In genomic region chr10:89559351-89559750, GRCm38 (mm10) we compare ENCODE assay signal across 21 mouse cellular contexts. TPM values are rescaled to one million over a fixed set of nuclear protein-coding genes. Genes with fewer than 3 reads are reported as not detected.
"Had no signal": no experiment of that assay in that cellular context is flagged by ENCODE, and none has a peak within 500 bp of the region (broad histone marks: within the 10 kb centered on the region; RNA-seq: fewer than 3 reads in every experiment).

No protein-coding gene starts in this region.

- H3K36me3 ChIP-seq: midbrain, embryonic 10.5 days; midbrain, embryonic 12.5 days; neural tube, embryonic 13.5 days; neural tube, embryonic 15.5 days had no signal

- H3K4me3 ChIP-seq: midbrain, embryonic 10.5 days; midbrain, embryonic 12.5 days; myocyte; neural tube, embryonic 13.5 days; neural tube, embryonic 15.5 days had no signal

- ATAC-seq: midbrain, embryonic 16.5 days had no signal

- DNase-seq: lung, adult 18-20 months; lung, embryonic 14.5 days; lung, postnatal 10 days; lung, postnatal 4 days; midbrain, embryonic 14.5 days; right cerebral cortex, adult 18-20 months; right cerebral cortex, postnatal 25 days; right cerebral cortex, postnatal 4 days; spleen, adult 18-20 months; thymus, adult 18-20 months; thymus, postnatal 14 days; thymus, postnatal 36 days had no signal

- H3K4me1 ChIP-seq: midbrain, embryonic 10.5 days; midbrain, embryonic 12.5 days; neural tube, embryonic 13.5 days; neural tube, embryonic 15.5 days had no signal

- H3K27ac ChIP-seq: midbrain, embryonic 10.5 days; midbrain, embryonic 12.5 days; neural tube, embryonic 13.5 days; neural tube, embryonic 15.5 days had no signal

- H3K4me2 ChIP-seq: lung, embryonic 14.5 days; midbrain, embryonic 12.5 days; neural tube, embryonic 13.5 days; neural tube, embryonic 15.5 days had no signal

- H3K27me3 ChIP-seq: midbrain, embryonic 12.5 days; neural tube, embryonic 13.5 days; neural tube, embryonic 15.5 days had no signal

- H3K9ac ChIP-seq: lung, embryonic 14.5 days; midbrain, embryonic 12.5 days; neural tube, embryonic 13.5 days; neural tube, embryonic 15.5 days had no signal

- H3K9me3 ChIP-seq: midbrain, embryonic 10.5 days; midbrain, embryonic 12.5 days; neural tube, embryonic 13.5 days; neural tube, embryonic 15.5 days had no signal

RNA-seq across cellular contexts. Expression of gene Nr1h4, which starts 26.0 kb away (rescaled TPM):
- total RNA-seq: megakaryocyte, adult 5-6 weeks; megakaryocyte-erythroid progenitor cell, adult 5-6 weeks had no signal
- polyA plus RNA-seq: midbrain, embryonic 12.5 days; midbrain, embryonic 14.5 days; midbrain, embryonic 16.5 days; myocyte; neural tube, embryonic 11.5 days; neural tube, embryonic 13.5 days; neural tube, embryonic 15.5 days had no signal
